Mouse (Mus musculus): ENCODE results near the gene Mtmr11. TPM values are rescaled to one million over a fixed set of nuclear protein-coding genes. Genes with fewer than 3 reads are reported as not detected.
A peak's percentile ranks its signal among the peaks of the same experiment; 100 is the strongest.
"Not testable (repeated sequence)": the region's sequence is repeated elsewhere in the genome, so short reads cannot be mapped to it uniquely, and the experiment has no call there.

Mtmr11 gene
- total RNA-seq, 2 experiments from 2014 or later = 4.1 to 5.2 TPM

- intact Hi-C loops (cut with DNase I; ENCODE audit: low total_unique reads) = no loop called here
- peak; percentile 87 for DNase-seq
Observed at GRCm38 (mm10) chr3:96197129-96197749, 35.4 kb downstream of the Mtmr11 start.

GRCm38 (mm10) chr3:96198181-96198580 lies 36.4 kb downstream of the Mtmr11 start:
- intact Hi-C loops (cut with DNase I; ENCODE audit: low total_unique reads) = no loop called here
- no peak for DNase-seq

- intact Hi-C loops (cut with DNase I; ENCODE audit: low total_unique reads); DNase-seq: not testable (repeated sequence)
Observed at GRCm38 (mm10) chr3:96198601-96199251, 36.9 kb downstream of the Mtmr11 start.

GRCm38 (mm10) chr3:96199731-96200130 lies 37.9 kb downstream of the Mtmr11 start:
- intact Hi-C loops (cut with DNase I; ENCODE audit: low total_unique reads) = no loop called here
- no peak for DNase-seq

- no peak for DNase-seq
- intact Hi-C loops (cut with DNase I; ENCODE audit: low total_unique reads) = no loop called here
Observed at GRCm38 (mm10) chr3:96207819-96208218, 46.0 kb downstream of the Mtmr11 start.

GRCm38 (mm10) chr3:96209242-96209641 lies 47.4 kb downstream of the Mtmr11 start:
- intact Hi-C loops (cut with DNase I; ENCODE audit: low total_unique reads) = no loop called here

GRCm38 (mm10) chr3:96219191-96219641 lies 57.4 kb downstream of the Mtmr11 start:
- intact Hi-C loops (cut with DNase I; ENCODE audit: low total_unique reads) = no loop called here
- DNase-seq = no peak

More at GRCm38 (mm10) chr3:96209242-96209641, 47.4 kb downstream of the Mtmr11 start:
- no peak for DNase-seq

- intact Hi-C loops (cut with DNase I; ENCODE audit: low total_unique reads) = no loop called here
- peak; percentile 70 for DNase-seq
Observed at GRCm38 (mm10) chr3:96219661-96220130, 57.9 kb downstream of the Mtmr11 start, which contains the start of the genes Bola1 and Hist2h2ab. Gene Bola1, minus strand, starts transcription at chr3:96219709. Gene Hist2h2ab, plus strand, starts transcription at chr3:96219865.

- DNase-seq; intact Hi-C loops (cut with DNase I; ENCODE audit: low total_unique reads): not testable (repeated sequence)
Observed at GRCm38 (mm10) chr3:96220131-96220764, 58.4 kb downstream of the Mtmr11 start.

GRCm38 (mm10) chr3:96220765-96221639 lies 59.2 kb downstream of the Mtmr11 start, which contains the start of the genes Hist2h2ac and Hist2h2be:
Gene Hist2h2ac, minus strand, starts transcription at chr3:96220880.
Gene Hist2h2be, plus strand, starts transcription at chr3:96221119.
- DNase-seq = peak; percentile 70
- intact Hi-C loops (cut with DNase I; ENCODE audit: low total_unique reads) = no loop called here

Small RNAs within 50 kb of the gene (microRNA-seq; reads per million reads assigned to microRNA genes)
- 0 reads per million in 2 experiments for gene Gm44492

Other genes starting within 250 kb of the Mtmr11 start
- gene Anp32e, start 232.8 kb upstream of the Mtmr11 start, total RNA-seq (2021) = 10 to 100 TPM; 74.2 to 78.4 TPM
- gene Plekho1, start 166.0 kb upstream of the Mtmr11 start, total RNA-seq (2021) = 10 to 100 TPM; 30.0 to 50.8 TPM
- gene Vps45, start 103.5 kb upstream of the Mtmr11 start, total RNA-seq (2021) = 10 to 100 TPM; 21.4 to 23.6 TPM
- gene Otud7b, start 57.5 kb upstream of the Mtmr11 start, total RNA-seq (2021) = 10 to 100 TPM; 44.4 to 44.7 TPM
- gene Sf3b4, start 10.3 kb downstream of the Mtmr11 start, total RNA-seq (2021) = 10 to 100 TPM; 10.3 to 13.2 TPM
- 1 to 10 TPM; 1.8 to 4.0 TPM for gene Sv2a, start 19.1 kb downstream of the Mtmr11 start, total RNA-seq (2021)
- gene Bola1, start 57.7 kb downstream of the Mtmr11 start, total RNA-seq (2021) = 10 to 100 TPM; 26.4 to 27.7 TPM
- gene Hist2h2ab, start 57.9 kb downstream of the Mtmr11 start, total RNA-seq (2021) = 1 to 10 TPM; 3.4 to 7.1 TPM
- gene Hist2h2ac, start 58.9 kb downstream of the Mtmr11 start, total RNA-seq (2021) = 10 to 100 TPM; 33.7 to 41.7 TPM
- 1 to 10 TPM; 4.3 to 4.4 TPM for gene Hist2h2be, start 59.1 kb downstream of the Mtmr11 start, total RNA-seq (2021)
- gene Hist2h3c2, start 77.1 kb downstream of the Mtmr11 start, total RNA-seq (2021) = 10 to 100 TPM; 30.3 to 31.5 TPM
- 100 to 1,000 TPM; 353 to 418 TPM for gene Hist2h2aa2, start 78.3 kb downstream of the Mtmr11 start, total RNA-seq (2021)
- gene Hist2h2aa1, start 83.5 kb downstream of the Mtmr11 start, total RNA-seq (2021) = 10 to 100 TPM in 1 of 2 experiments, 1 to 10 TPM in 1; 3.3 to 12.8 TPM
- not detected for gene Hist2h3c1, start 84.7 kb downstream of the Mtmr11 start, total RNA-seq (2021)
- gene Hist2h4, start 101.3 kb downstream of the Mtmr11 start, total RNA-seq (2021) = 10 to 100 TPM; 20.5 to 21.2 TPM
- gene Hist2h3b, start 106.7 kb downstream of the Mtmr11 start, total RNA-seq (2021) = 100 to 1,000 TPM; 154 to 189 TPM
- 100 to 1,000 TPM; 160 to 175 TPM for gene Hist2h2bb, start 107.7 kb downstream of the Mtmr11 start, total RNA-seq (2021)
- gene Fcgr1, start 132.0 kb downstream of the Mtmr11 start, total RNA-seq (2021) = under 1 TPM; 0.33 to 0.45 TPM

Measured in gastrocnemius, postnatal 14 days (tissue).